Mouse (Mus musculus): Measurements from ENCODE around the gene Rpl23a.
"Not testable (repeated sequence)": the region's sequence is repeated elsewhere in the genome, so short reads cannot be mapped to it uniquely, and the experiment has no call there.

The Rpl23a gene

GRCm38 (mm10) chr11:78184702-78185101, 1.3 kb upstream of the Rpl23a start:
- not testable (repeated sequence) for DNase-seq (ENCODE audit: low read depth, low spot score)

GRCm38 (mm10) chr11:78183884-78184514, 615 bp upstream of the Rpl23a start:
- DNase-seq (ENCODE audit: low read depth, low spot score), result peak; percentile 46

GRCm38 (mm10) chr11:78182450-78182849, 934 bp downstream of the Rpl23a start:
- DNase-seq (ENCODE audit: low read depth, low spot score), result peak; percentile 30

GRCm38 (mm10) chr11:78181830-78182357, 1.5 kb downstream of the Rpl23a start:
- DNase-seq (ENCODE audit: low read depth, low spot score), result no peak

GRCm38 (mm10) chr11:78180081-78180761, 3.2 kb downstream of the Rpl23a start:
- peak; percentile 52 for DNase-seq (ENCODE audit: low read depth, low spot score)

- DNase-seq (ENCODE audit: low read depth, low spot score), result peak; percentile 58
Observed at GRCm38 (mm10) chr11:78179438-78179999, 3.9 kb downstream of the Rpl23a start.

- peak; percentile 89 for DNase-seq (ENCODE audit: low read depth, low spot score)
Observed at GRCm38 (mm10) chr11:78178859-78179437, 4.4 kb downstream of the Rpl23a start.

GRCm38 (mm10) chr11:78177903-78178858, 5.2 kb downstream of the Rpl23a start:
- peak; percentile 96 for DNase-seq (ENCODE audit: low read depth, low spot score)

GRCm38 (mm10) chr11:78177437-78177836, 5.9 kb downstream of the Rpl23a start:
- peak; percentile 84 for DNase-seq (ENCODE audit: low read depth, low spot score)

- DNase-seq (ENCODE audit: low read depth, low spot score), result peak; percentile 75
Observed at GRCm38 (mm10) chr11:78176905-78177331, 6.5 kb downstream of the Rpl23a start.

GRCm38 (mm10) chr11:78176402-78176862, 7.0 kb downstream of the Rpl23a start, which contains the start of the genes Nek8 and Tlcd1:
TSS of gene Nek8 (minus strand) at chr11:78176675.
TSS of gene Tlcd1 (plus strand) at chr11:78176711.
- peak; percentile 98 for DNase-seq (ENCODE audit: low read depth, low spot score)

GRCm38 (mm10) chr11:78175771-78176401, 7.5 kb downstream of the Rpl23a start:
- DNase-seq (ENCODE audit: low read depth, low spot score), result no peak

- DNase-seq (ENCODE audit: low read depth, low spot score), result no peak
Observed at GRCm38 (mm10) chr11:78174506-78174905, 8.9 kb downstream of the Rpl23a start.

GRCm38 (mm10) chr11:78172748-78173383, 10.5 kb downstream of the Rpl23a start:
- DNase-seq (ENCODE audit: low read depth, low spot score), result no peak

GRCm38 (mm10) chr11:78172034-78172747, 11.2 kb downstream of the Rpl23a start:
- DNase-seq (ENCODE audit: low read depth, low spot score), result peak; percentile 49

GRCm38 (mm10) chr11:78171328-78171727, 12.1 kb downstream of the Rpl23a start:
- peak; percentile 59 for DNase-seq (ENCODE audit: low read depth, low spot score)

GRCm38 (mm10) chr11:78170306-78170705, 13.1 kb downstream of the Rpl23a start:
- DNase-seq (ENCODE audit: low read depth, low spot score), result no peak

- DNase-seq (ENCODE audit: low read depth, low spot score), result peak; percentile 91
Observed at GRCm38 (mm10) chr11:78168541-78169468, 14.6 kb downstream of the Rpl23a start.
